Mouse (Mus musculus) splenic B cell, adult 2 months (primary cell): ENCODE results near the gene Ano3.
"Not testable (repeated sequence)": the region's sequence is repeated elsewhere in the genome, so short reads cannot be mapped to it uniquely, and the experiment has no call there.

Experiments
- DNase-seq: peaks from one replicate; pipeline ENCODE4 v3.0.0-alpha.2; 2011; ENCODE audit warnings: low read depth, low spot score
- H3K27me3 ChIP-seq: 2 replicates; pipeline ENCODE4 v1.6.1; 2012; ENCODE audit warnings: mild to moderate bottlenecking, low read length, moderate library complexity, mixed read lengths; ENCODE audit not compliant: control insufficient read depth, poor library complexity, insufficient read depth, severe bottlenecking
- H3K36me3 ChIP-seq: 2 replicates; pipeline ENCODE4 v1.6.1; 2012; ENCODE audit warnings: mild to moderate bottlenecking, low read length, moderate library complexity, mixed read lengths; ENCODE audit not compliant: control insufficient read depth, poor library complexity, insufficient read depth, severe bottlenecking

Ano3 gene

DNA sequence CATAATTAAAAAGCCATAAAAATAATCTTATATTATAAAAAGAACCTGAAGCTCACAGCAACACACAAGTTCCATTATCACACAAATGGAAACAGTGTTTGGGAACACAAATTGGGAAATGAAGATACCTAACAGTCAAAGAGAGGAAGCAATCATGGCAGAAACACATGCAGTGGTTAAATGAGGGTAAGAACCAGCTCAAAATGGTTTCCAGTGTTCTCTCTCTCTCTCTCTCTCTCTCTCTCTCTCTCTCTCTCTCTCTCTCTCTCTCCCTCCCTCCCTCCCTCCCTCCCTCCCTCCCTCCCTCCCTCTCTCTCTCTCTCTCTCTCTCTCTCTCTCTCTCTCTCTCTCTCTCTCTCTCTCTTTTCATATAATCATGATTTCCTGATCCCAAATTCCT, at the start of gene Ano3:
Gene Ano3, minus strand, starts transcription at position 101 of the 400 bp plus-strand sequence.
- H3K36me3 ChIP-seq, DNase-seq, H3K27me3 ChIP-seq: not testable (repeated sequence)

DNA sequence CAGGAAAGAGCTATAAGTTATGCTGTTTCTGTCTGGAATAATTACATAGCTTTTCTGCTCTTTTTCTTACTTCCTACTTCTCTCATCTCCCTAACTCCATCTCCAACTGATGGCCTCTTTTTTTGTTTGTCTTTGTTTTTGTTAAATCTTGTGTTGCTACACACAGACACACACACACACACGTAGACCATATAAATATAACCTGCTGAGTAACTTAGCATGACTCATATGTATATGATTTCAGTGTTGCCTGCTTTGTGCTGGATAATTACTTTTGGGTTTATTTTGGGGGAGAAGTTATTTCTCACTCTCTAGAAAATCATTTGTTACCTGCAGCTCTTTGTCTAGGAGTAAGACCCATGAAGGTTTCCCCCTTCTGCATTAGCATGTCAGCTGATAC, 39.3 kb upstream of the Ano3 start:
- H3K27me3 ChIP-seq, result no peaks in the 10 kb centered on the region
- H3K36me3 ChIP-seq, result no peaks in the 10 kb centered on the region
- no peak for DNase-seq

DNA sequence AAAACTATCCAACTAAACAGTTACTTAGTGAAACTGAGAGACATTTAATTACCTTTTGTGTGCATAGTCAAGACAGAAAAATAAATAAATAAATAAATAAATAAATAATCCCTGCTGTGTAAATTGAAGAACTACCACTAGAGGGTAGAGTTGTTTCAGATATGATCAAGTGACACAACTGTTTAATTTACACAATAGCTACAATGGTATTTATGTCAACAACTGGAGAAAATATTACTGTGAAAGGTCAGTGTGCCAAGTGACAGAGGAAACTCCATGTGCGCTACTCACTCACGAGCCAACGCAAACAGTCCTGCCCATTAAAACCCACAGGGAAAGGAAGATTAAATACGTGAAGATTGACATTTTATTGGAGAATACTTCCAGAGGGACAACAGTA, 38.8 kb upstream of the Ano3 start:
- Histone ChIP-seq H3K36me3 (no peaks in the 10 kb centered on the region), H3K27me3 (no peaks in the 10 kb centered on the region)
- no peak for DNase-seq

- DNase-seq, result no peak
- no peaks in the 10 kb centered on the region for H3K27me3 ChIP-seq
- no peaks in the 10 kb centered on the region for H3K36me3 ChIP-seq
These were observed 35.1 kb upstream of the Ano3 start for GRCm38 (mm10) chr2:110985853-110986271.

DNA sequence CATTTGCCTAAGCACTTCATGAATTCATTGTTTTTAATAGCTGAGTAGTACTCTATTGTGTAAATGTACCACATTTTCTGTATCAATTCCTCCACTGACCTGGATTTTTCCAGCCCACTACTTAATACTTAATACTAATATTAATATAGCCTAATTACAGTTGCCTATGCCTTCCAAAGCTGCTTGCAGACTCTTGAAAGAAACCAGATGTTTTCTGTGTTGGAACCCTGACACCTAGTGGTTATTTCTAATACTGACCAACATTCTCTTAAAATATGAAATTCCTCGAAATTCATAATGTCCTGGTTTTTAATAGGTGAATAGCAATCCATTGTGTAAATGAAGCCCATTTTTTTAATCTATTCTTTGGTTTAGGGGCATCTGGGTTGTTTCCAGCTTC, 31.0 kb upstream of the Ano3 start:
- DNase-seq, result no peak
- Histone ChIP-seq H3K36me3 (no peaks in the 10 kb centered on the region), H3K27me3 (no peaks in the 10 kb centered on the region)

DNA sequence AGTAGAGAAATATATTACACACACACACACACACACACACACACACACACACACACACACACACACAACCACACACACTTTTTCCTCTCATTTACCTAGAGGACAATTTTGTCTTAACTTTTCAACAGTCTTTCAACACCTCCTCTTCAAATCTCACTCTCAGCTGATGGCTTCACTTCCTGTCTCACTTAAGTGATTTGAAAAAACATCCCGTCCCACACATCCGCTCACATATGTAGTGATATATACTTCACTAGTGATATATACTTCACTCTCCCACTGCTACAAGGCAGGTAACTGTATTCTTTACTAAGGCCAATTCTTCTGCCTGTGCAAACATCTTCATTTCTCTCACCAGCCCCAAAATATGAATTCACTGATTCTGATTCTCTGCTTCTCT, 28.9 kb upstream of the Ano3 start:
- DNase-seq, result no peak
- H3K36me3 ChIP-seq, result no peaks in the 10 kb centered on the region
- H3K27me3 ChIP-seq, result no peaks in the 10 kb centered on the region

DNA sequence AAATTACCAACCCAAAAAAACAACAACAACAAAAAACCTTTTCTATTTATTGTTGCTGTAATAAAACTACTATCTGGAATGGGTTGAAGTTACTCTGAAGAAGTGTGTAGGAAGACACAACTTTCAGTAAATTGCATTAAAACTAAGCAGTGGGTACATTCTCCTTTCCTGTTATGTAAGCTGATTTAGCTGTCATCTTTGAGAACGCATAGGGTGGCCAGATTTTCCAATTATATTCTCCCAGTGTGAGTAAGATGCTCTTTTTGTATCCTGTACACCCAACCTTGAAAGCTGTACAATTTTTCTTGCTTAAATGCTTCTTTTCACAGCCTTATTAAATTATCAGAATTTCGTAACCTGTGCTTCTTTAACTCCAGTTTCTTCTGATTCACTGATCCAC, 26.1 kb upstream of the Ano3 start:
- Histone ChIP-seq H3K27me3 (no peaks in the 10 kb centered on the region), H3K36me3 (no peaks in the 10 kb centered on the region)
- no peak for DNase-seq

GRCm38 (mm10) chr2:110970158-110970557, 19.4 kb upstream of the Ano3 start:
- no peaks in the 10 kb centered on the region for H3K27me3 ChIP-seq
- H3K36me3 ChIP-seq, result no peaks in the 10 kb centered on the region
- DNase-seq, result no peak

GRCm38 (mm10) chr2:110965398-110965797, 14.7 kb upstream of the Ano3 start:
- no peak for DNase-seq
- Histone ChIP-seq H3K36me3 (no peaks in the 10 kb centered on the region), H3K27me3 (no peaks in the 10 kb centered on the region)

- H3K36me3 ChIP-seq, result no peaks in the 10 kb centered on the region
- DNase-seq, result no peak
These were observed 305 bp downstream of the Ano3 start for GRCm38 (mm10) chr2:110950432-110950803.

GRCm38 (mm10) chr2:110949679-110950431, 868 bp downstream of the Ano3 start:
- H3K36me3 ChIP-seq, result no peaks in the 10 kb centered on the region
- no peaks in the 10 kb centered on the region for H3K27me3 ChIP-seq
- no peak for DNase-seq

More at GRCm38 (mm10) chr2:110950432-110950803, 305 bp downstream of the Ano3 start:
- no peaks in the 10 kb centered on the region for H3K27me3 ChIP-seq

- H3K36me3 ChIP-seq, result no peaks in the 10 kb centered on the region
- H3K27me3 ChIP-seq, result no peaks in the 10 kb centered on the region
- no peak for DNase-seq
These were observed 5.6 kb downstream of the Ano3 start for GRCm38 (mm10) chr2:110945171-110945570.

DNA sequence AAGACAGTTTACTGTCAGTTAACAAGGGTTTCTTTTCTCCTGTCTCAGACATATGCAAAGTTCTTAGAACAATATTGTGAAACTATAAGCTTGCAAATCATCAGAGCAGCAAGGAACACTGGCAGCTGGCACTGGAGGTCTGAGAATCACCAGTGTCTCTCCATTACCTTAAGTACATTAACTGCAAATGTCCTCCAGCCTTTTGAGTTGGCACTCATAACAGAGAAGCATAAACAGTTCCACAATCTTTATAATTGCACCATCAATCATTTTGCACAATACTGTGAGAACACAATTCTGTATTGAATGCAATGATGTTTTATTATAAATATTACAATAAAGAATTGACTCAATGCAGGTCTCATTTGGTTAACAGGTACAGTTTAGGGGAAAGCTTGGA, 15.0 kb downstream of the Ano3 start:
- DNase-seq, result no peak
- Histone ChIP-seq H3K36me3 (no peaks in the 10 kb centered on the region), H3K27me3 (no peaks in the 10 kb centered on the region)

DNA sequence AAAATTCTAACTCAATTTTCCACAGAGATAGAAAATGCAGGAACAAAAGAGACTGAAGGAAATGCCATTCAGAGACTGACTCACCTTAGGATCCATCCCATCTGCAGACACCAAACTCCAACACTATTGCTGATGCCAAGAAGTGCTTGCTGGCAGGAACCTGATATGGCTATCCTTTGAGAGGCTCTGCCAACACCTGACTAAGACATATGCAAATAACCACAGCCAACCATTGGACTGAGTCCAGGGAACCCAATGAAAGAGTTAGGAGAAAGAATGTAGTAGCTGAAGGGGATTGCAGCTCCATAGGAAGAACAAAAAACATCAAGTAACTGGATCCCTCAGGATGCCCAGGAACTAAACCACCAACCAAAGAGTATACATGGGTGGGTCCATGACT, 21.6 kb downstream of the Ano3 start:
- DNase-seq, result no peak
- no peaks in the 10 kb centered on the region for H3K27me3 ChIP-seq

GRCm38 (mm10) chr2:110909506-110909905, 41.2 kb downstream of the Ano3 start:
- no peak for DNase-seq
- Histone ChIP-seq H3K27me3 (no peaks in the 10 kb centered on the region), H3K36me3 (no peaks in the 10 kb centered on the region)

More for the DNA sequence above, 21.6 kb downstream of the Ano3 start:
- H3K36me3 ChIP-seq, result no peaks in the 10 kb centered on the region

DNA sequence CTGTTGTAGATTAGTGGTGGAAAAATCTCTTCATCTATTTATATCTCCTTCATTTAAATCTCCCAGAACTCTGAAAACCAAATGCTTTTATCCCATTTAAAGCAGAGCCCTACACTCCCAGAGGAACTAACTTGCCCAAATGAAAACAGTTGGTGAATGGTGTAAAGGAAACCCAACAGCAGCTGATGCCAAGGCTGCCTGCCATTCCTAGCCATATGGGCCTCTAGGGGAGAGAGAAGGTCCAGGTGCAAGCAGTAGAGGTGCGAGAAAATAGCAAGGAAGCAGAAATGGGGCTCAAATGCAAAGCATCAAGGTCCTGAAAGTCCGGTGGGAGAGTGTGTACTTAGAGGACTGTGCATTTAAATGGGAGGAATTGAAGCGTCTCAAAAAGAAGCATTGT, 44.2 kb downstream of the Ano3 start:
- Histone ChIP-seq H3K36me3 (no peaks in the 10 kb centered on the region), H3K27me3 (no peaks in the 10 kb centered on the region)
- DNase-seq, result no peak
